Mouse (Mus musculus): ENCODE measurements around the gene Daam1. TPM values are rescaled to one million over a fixed set of nuclear protein-coding genes. Genes with fewer than 3 reads are reported as not detected.

The Daam1 gene
- polyA plus RNA-seq, 1 experiment from 2014 or later: 11.2 TPM

GRCm38 (mm10) chr12:71809550-71809949, 21.3 kb upstream of the Daam1 start:
- no peaks in the 10 kb centered on the region for H3K27me3 ChIP-seq (replicated peaks)
- H3K9me3 ChIP-seq (replicated peaks): no peaks in the 10 kb centered on the region
- no peaks in the 10 kb centered on the region for H3K4me1 ChIP-seq
- no peak overlapping the region for H3K27ac ChIP-seq
- WGBS (ENCODE audit: insufficient replicate concordance): 69% methylated on average over 3 of the region's 3 CpGs
- ATAC-seq: no peak
- H3K4me3 ChIP-seq: no peak overlapping the region
- no peak overlapping the region for H3K9ac ChIP-seq
- no peaks in the 10 kb centered on the region for H3K36me3 ChIP-seq
- H3K4me2 ChIP-seq: no peak overlapping the region

- no peak overlapping the region for H3K27ac ChIP-seq
- ATAC-seq: no peak
- no peak overlapping the region for H3K4me2 ChIP-seq
- H3K27me3 ChIP-seq (replicated peaks): no peaks in the 10 kb centered on the region
- no peaks in the 10 kb centered on the region for H3K36me3 ChIP-seq
- no peaks in the 10 kb centered on the region for H3K4me1 ChIP-seq
- H3K9me3 ChIP-seq (replicated peaks): no peaks in the 10 kb centered on the region
- no peak overlapping the region for H3K9ac ChIP-seq
- H3K4me3 ChIP-seq: no peak overlapping the region
- 66% methylated on average over 14 of the region's 14 CpGs for WGBS (ENCODE audit: insufficient replicate concordance)
These were observed 18.3 kb upstream of the Daam1 start for GRCm38 (mm10) chr12:71812567-71812966.

- Histone ChIP-seq H3K4me1 (no peaks in the 10 kb centered on the region), H3K27me3 (replicated peaks) (no peaks in the 10 kb centered on the region), H3K9me3 (replicated peaks) (no peaks in the 10 kb centered on the region), H3K9ac (no peak overlapping the region), H3K4me2 (no peak overlapping the region), H3K4me3 (no peak overlapping the region), H3K36me3 (no peaks in the 10 kb centered on the region), H3K27ac (no peak overlapping the region)
- ATAC-seq: no peak
- 72% methylated on average over 9 of the region's 9 CpGs for WGBS (ENCODE audit: insufficient replicate concordance)
These were observed 17.6 kb upstream of the Daam1 start for GRCm38 (mm10) chr12:71813251-71813650.

- Histone ChIP-seq H3K4me3 (no peak overlapping the region), H3K9me3 (replicated peaks) (no peaks in the 10 kb centered on the region), H3K36me3 (no peaks in the 10 kb centered on the region), H3K27ac (no peak overlapping the region), H3K9ac (no peak overlapping the region), H3K4me2 (no peak overlapping the region), H3K4me1 (no peaks in the 10 kb centered on the region), H3K27me3 (replicated peaks) (no peaks in the 10 kb centered on the region)
- no peak for ATAC-seq
- WGBS (ENCODE audit: insufficient replicate concordance): 48% methylated on average over 7 of the region's 7 CpGs
These were observed 17.1 kb upstream of the Daam1 start for GRCm38 (mm10) chr12:71813761-71814160.

- H3K4me3 ChIP-seq: no peak overlapping the region
- no peaks in the 10 kb centered on the region for H3K9me3 ChIP-seq (replicated peaks)
- no peaks in the 10 kb centered on the region for H3K36me3 ChIP-seq
- no peak overlapping the region for H3K27ac ChIP-seq
- ATAC-seq: no peak
- no peaks in the 10 kb centered on the region for H3K27me3 ChIP-seq (replicated peaks)
- WGBS (ENCODE audit: insufficient replicate concordance): 66% methylated on average over 5 of the region's 5 CpGs
- H3K9ac ChIP-seq: no peak overlapping the region
- no peaks in the 10 kb centered on the region for H3K4me1 ChIP-seq
- H3K4me2 ChIP-seq: no peak overlapping the region
These were observed 10.8 kb upstream of the Daam1 start for GRCm38 (mm10) chr12:71820094-71820493.

- no peak overlapping the region for H3K9ac ChIP-seq
- H3K4me1 ChIP-seq: no peaks in the 10 kb centered on the region
- no peaks in the 10 kb centered on the region for H3K9me3 ChIP-seq (replicated peaks)
- H3K27me3 ChIP-seq (replicated peaks): no peaks in the 10 kb centered on the region
- WGBS (ENCODE audit: insufficient replicate concordance): 69% methylated on average over 5 of the region's 5 CpGs
- ATAC-seq: no peak
- no peak overlapping the region for H3K4me3 ChIP-seq
- H3K27ac ChIP-seq: no peak overlapping the region
- no peak overlapping the region for H3K4me2 ChIP-seq
- H3K36me3 ChIP-seq: no peaks in the 10 kb centered on the region
These were observed 9.6 kb upstream of the Daam1 start for GRCm38 (mm10) chr12:71821272-71821671.

- Histone ChIP-seq H3K9me3 (replicated peaks) (no peaks in the 10 kb centered on the region), H3K4me3 (no peak overlapping the region), H3K27ac (no peak overlapping the region), H3K27me3 (replicated peaks) (no peaks in the 10 kb centered on the region), H3K9ac (no peak overlapping the region), H3K4me1 (no peaks in the 10 kb centered on the region), H3K36me3 (no peaks in the 10 kb centered on the region), H3K4me2 (no peak overlapping the region)
- 72% methylated on average over 8 of the region's 8 CpGs for WGBS (ENCODE audit: insufficient replicate concordance)
- ATAC-seq: no peak
These were observed 9.1 kb upstream of the Daam1 start for GRCm38 (mm10) chr12:71821743-71822142.

GRCm38 (mm10) chr12:71824927-71825326, 6.0 kb upstream of the Daam1 start:
- ATAC-seq: no peak
- H3K9ac ChIP-seq: no peak overlapping the region
- no peak overlapping the region for H3K4me2 ChIP-seq
- H3K9me3 ChIP-seq (replicated peaks): no peaks in the 10 kb centered on the region
- H3K4me1 ChIP-seq: peaks cover 11% of the 10 kb centered on the region
- no peaks in the 10 kb centered on the region for H3K36me3 ChIP-seq
- H3K4me3 ChIP-seq: no peak overlapping the region
- H3K27ac ChIP-seq: no peak overlapping the region
- 0 out of 2 replicates have a peak, but pooled peaks cover 6% of the 10 kb centered on the region for H3K27me3 ChIP-seq (replicated peaks)
- whole genome bisulfite sequencing (ENCODE audit: insufficient replicate concordance): 82% methylated on average over 6 of the region's 6 CpGs

- Histone ChIP-seq H3K9me3 (replicated peaks) (no peaks in the 10 kb centered on the region), H3K9ac (peak overlapping the region; percentile 96), H3K27me3 (replicated peaks) (0 out of 2 replicates have a peak, but pooled peaks cover 6% of the 10 kb centered on the region), H3K4me1 (peaks cover 44% of the 10 kb centered on the region), H3K4me3 (peak overlapping the region; percentile 92), H3K27ac (peak overlapping the region; percentile 87), H3K4me2 (peak overlapping the region; percentile 89), H3K36me3 (no peaks in the 10 kb centered on the region)
- no peak for ATAC-seq
- 5% methylated on average over 10 of the region's 10 CpGs for WGBS (ENCODE audit: insufficient replicate concordance)
These were observed 739 bp upstream of the Daam1 start for GRCm38 (mm10) chr12:71830139-71830538.

- ATAC-seq: peak; percentile 64
- H3K27me3 ChIP-seq (replicated peaks): 0 out of 2 replicates have a peak, but pooled peaks cover 6% of the 10 kb centered on the region
- peak overlapping the region; percentile 96 for H3K9ac ChIP-seq
- WGBS (ENCODE audit: insufficient replicate concordance): under 1% methylated on average over 59 of the region's 59 CpGs
- peak overlapping the region; percentile 92 for H3K4me3 ChIP-seq
- H3K4me2 ChIP-seq: peak overlapping the region; percentile 89
- no peaks in the 10 kb centered on the region for H3K36me3 ChIP-seq
- peaks cover 57% of the 10 kb centered on the region for H3K4me1 ChIP-seq
- H3K27ac ChIP-seq: peak overlapping the region; percentile 96
- no peaks in the 10 kb centered on the region for H3K9me3 ChIP-seq (replicated peaks)
These were observed 595 bp downstream of the Daam1 start for GRCm38 (mm10) chr12:71831258-71832087.

GRCm38 (mm10) chr12:71832225-71832624, 1.3 kb downstream of the Daam1 start:
- Histone ChIP-seq H3K36me3 (no peaks in the 10 kb centered on the region), H3K9ac (peak overlapping the region; percentile 96), H3K27me3 (replicated peaks) (0 out of 2 replicates have a peak, but pooled peaks cover 3% of the 10 kb centered on the region), H3K4me3 (peak overlapping the region; percentile 92), H3K9me3 (replicated peaks) (no peaks in the 10 kb centered on the region), H3K4me1 (peaks cover 64% of the 10 kb centered on the region), H3K27ac (peak overlapping the region; percentile 96), H3K4me2 (peak overlapping the region; percentile 89)
- under 1% methylated on average over 12 of the region's 12 CpGs for WGBS (ENCODE audit: insufficient replicate concordance)
- peak; percentile 38 for ATAC-seq

GRCm38 (mm10) chr12:71834041-71834440, 3.2 kb downstream of the Daam1 start:
- no peak overlapping the region for H3K4me3 ChIP-seq
- H3K4me1 ChIP-seq: peaks cover 80% of the 10 kb centered on the region
- peak overlapping the region; percentile 1; the same call in 1 of the 2 replicates for H3K9ac ChIP-seq
- H3K36me3 ChIP-seq: no peaks in the 10 kb centered on the region
- H3K9me3 ChIP-seq (replicated peaks): no peaks in the 10 kb centered on the region
- no peaks in the 10 kb centered on the region for H3K27me3 ChIP-seq (replicated peaks)
- ATAC-seq: no peak
- H3K27ac ChIP-seq: peak overlapping the region; percentile 5; the same call in 1 of the 2 replicates
- H3K4me2 ChIP-seq: peak overlapping the region; percentile 23
- 55% methylated on average over 7 of the region's 7 CpGs for WGBS (ENCODE audit: insufficient replicate concordance)
